Mouse (Mus musculus) embryonic fibroblast, embryonic 13.5 days (primary cell): Measurements from ENCODE around the gene Morn3.

ENCODE experiments used
- CTCF ChIP-seq: IDR thresholded peaks from 2 replicates; pipeline ENCODE4 v1.5.1; 2011; ENCODE audit warnings: mild to moderate bottlenecking, control low read depth, low read length, moderate library complexity, borderline replicate concordance; ENCODE audit not compliant: insufficient read depth
- POLR2A ChIP-seq: IDR thresholded peaks from 2 replicates; pipeline ENCODE4 v1.6.1; 2011; ENCODE audit warnings: low read depth, mild to moderate bottlenecking, control low read depth, low read length, moderate library complexity

GRCm38 (mm10) chr5:122987211-122988020 is 59.4 kb downstream of the Morn3 start:
- no peak for TF ChIP-seq CTCF
- TF ChIP-seq POLR2A, result peak; percentile 53
